Mouse (Mus musculus) right cerebral cortex, postnatal 14 days (tissue): ENCODE data around the gene Mmp10.

Source experiments
- DNase-seq: peaks from one replicate; pipeline ENCODE4 v3.0.0; 2022

The Mmp10 gene

GRCm38 (mm10) chr9:7502051-7502450 lies at the start of gene Mmp10:
Mmp10 (plus strand) TSS chr9:7502352.
- no peak for DNase-seq

DNA sequence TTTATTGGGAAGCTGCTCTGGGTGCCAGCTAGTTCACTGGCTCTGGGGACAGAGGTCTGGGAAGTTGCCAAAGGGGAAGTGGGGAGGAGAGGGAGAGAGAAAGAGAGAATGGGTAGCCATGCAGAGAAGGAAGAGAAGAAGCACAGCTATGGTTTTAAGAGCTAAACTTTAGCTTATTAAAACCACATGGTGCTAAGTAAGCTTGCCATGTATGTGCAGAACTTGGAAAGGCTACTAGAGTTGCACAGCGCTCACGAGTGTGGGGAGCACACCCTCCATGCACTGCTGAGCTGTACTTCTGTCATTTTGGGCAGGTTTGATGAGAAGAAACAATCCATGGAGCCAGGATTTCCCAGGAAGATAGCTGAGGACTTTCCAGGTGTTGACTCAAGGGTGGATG lies 48.9 kb upstream of the Mmp10 start:
- no peak for DNase-seq

DNA sequence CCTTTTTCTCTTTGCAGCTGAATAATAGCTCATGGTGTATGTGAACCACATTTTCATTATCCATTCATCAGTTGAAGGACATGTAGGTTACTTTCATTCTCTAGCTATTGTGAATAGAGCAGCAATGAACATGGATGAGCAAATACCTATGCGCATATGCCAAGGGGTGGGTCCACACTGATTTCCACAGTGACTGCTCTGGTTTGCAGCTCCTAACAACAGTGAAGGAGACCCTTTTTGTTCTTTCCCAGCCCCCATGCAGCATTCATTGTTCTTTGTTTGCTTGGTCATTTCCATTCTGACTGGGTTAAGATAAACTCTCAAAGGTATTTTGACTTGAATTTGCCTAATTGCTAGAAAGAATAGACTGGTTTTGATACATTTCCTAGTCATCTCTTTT lies 31.9 kb upstream of the Mmp10 start:
- no peak for DNase-seq

DNA sequence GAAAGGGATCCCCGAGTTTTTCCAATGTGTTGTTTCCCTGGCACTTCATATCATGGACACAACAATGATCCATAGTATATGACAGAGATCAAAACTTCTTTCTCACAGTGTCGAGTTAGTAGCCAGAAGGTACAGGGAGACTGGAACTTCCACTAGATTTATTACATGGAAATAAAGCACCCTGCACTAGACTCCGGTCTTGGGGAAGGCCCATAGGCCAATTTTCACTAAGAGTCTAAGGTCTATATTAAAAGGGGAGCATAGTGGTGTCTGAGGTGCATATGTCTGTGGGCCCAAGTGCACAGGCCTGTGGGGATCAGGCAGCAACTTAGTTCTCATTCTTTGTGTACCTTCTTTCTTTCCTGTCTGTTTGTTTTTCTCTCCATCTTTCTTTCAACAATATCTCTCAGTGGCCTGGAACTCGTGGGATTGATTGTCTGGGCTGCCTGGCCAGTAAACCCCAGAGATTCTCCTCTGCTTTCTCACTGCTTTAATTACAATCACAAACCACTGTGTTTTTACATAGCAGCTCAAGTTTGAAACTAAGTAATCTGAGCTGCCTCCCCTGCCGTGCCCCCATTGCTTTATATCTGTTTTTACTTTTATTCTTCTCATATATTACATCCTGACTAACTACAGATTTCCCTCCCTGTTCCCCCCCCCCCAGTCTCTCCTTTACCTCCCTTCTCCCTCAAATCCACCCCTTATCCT lies 18.3 kb upstream of the Mmp10 start:
- DNase-seq, result no peak

- DNase-seq, result no peak
These were observed 1.0 kb upstream of the Mmp10 start for GRCm38 (mm10) chr9:7501138-7501537.

DNA sequence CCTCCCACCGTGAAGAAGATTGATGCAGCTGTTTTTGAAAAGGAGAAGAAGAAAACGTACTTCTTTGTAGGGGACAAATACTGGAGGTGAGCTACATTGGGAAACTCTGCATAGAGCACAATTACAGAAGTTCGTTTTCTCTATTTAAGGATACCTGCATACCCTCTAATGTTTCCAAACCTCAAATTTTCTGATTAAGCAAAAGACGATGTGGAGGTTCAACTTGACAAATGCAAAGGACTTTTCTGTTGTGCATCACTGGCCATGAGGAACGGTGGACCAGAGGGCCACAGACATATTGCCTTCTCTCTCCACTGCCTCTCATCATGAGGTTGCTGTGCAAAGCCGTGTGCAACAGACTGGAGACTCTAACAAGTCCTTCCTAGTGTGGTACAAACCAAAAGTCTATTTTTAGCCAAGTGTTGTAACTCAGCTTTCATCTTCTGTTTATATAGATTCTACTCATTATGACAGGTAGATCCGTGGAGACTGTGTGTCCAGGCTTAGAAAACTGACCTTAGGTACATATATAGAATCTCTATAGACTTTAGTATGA lies 5.2 kb downstream of the Mmp10 start:
- no peak for DNase-seq

DNA sequence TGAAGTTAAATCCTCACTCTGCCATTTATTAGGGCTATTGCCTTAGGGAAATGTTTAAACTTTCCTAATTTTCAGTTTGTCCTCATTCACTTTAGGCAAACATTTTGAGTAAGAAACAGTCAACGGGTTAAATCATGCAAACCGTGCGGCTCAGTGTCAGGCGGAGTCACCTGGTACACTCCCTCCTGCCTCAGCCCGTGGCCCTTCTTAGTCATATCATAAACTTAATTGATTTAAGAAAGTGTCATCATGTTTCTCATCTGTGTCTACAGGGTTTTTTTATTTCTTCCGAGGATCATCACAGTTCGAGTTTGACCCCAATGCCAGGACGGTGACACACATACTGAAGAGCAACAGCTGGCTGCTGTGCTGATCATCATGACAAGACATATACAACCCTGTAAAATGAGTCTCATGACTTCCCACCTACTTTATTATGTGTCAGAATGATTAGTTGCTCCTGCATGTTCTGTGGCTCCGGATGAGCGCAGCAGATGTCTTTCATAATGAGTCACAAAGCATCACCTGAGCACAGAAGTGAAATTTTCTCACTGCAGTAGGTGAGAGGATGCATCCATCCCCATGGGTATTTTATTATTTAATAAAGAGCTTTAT lies 7.6 kb downstream of the Mmp10 start:
- DNase-seq, result no peak

DNA sequence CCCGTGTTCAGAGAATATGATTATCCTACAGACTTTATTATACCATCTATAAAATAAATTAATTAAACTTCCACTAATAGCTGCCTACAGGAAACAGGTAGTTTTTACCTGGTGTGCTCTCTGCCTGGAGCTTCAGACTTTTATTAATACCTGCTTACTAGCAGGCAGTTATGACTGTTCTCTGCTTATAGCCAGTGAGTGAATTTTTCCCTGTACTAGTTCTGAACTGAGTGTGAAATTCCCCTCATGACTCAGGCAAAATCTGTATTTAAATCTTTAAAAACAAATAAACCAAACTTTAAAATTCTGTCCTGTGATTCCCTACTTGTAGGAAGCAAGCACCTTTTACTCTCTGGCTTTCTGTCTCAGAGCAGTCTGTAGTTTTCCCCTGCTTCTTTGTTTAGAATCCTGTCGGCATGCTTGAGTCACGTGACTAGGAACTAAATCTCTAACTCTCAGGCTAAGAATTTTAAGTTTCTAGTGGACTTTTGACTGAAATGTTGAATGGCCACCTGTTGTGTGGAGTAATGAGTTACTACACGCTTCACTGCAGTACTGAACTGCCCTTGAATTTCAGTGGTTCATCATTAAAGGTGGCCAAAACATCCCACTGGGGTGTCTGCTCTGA lies 15.9 kb downstream of the Mmp10 start:
- DNase-seq, result no peak

DNA sequence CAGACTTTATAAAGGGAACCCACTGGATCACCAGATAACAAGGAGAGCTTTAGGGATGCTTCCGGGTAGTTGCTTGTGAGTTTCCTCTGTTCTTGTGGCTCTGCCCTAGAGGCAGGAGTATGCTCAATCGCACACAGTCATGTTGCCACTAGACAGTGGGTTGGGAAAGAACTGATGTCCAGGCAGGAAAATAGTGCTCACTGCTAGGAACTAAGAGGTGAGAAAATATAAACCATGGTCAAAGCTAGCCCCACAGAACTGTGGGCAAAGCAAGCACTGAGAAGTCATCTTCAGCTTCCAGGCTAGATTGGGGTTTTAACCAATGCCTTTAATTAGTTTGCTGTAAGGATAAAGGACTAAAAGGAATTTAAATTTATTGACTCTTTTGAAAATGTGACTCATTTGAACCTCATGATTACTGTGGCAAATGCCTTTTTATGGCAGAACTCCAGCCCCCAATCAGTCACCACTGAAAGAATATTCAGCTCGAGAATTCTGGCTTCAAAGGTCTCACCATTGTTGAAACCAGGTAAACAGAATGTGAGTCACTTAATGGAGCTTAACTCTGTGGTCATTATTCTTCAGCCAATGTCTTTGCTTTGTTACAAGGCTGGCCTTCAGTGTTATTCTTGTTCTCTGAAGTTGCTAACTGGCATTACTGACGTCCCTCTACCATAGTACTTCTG lies 24.2 kb downstream of the Mmp10 start:
- no peak for DNase-seq

- DNase-seq, result no peak
These were observed 40.6 kb downstream of the Mmp10 start for GRCm38 (mm10) chr9:7542763-7543162.

DNA sequence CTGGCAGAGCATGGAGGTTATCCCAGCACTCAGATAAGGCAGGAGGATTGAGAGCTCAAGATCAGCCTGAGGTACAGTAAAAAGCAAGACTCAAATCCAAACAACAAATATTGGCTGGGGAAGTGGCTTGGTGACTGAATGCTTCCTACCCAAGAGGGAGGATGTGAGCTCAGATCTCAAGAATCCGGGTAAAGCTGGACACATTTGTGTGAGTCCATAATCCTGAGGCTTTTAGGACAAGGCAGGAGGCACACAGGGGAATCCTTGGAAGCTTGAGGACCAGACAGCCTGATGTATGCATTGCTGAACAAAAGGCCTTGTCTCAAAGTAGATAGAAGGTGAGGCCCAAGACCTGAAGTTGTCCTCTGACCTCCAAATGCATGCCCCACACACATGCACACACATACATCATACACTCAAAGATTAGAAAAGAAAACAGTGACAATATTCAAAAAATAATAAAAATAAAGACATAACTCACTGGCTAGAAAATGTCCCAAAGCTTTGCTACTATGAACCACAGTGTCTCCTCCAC lies 42.8 kb downstream of the Mmp10 start:
- DNase-seq, result no peak

DNA sequence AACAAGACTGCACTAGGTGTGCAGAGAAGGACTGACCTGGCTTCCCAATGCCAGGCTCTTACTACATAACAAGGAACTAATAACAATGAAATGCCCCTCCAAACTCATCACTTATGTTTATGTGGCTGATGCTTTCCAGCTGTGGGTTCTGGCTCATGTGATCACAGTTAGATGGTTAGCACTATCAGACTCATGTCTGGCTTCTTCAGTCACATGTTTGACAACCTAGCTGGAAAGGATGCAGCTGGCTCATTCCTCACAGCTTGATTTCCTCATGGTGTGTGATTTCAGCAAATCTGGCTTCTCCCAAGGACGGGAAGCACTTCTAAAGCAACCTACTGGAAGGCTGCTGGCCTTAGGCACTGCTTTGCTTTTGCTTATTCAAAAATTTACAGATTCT lies 43.3 kb downstream of the Mmp10 start:
- no peak for DNase-seq

- no peak for DNase-seq
These were observed 43.8 kb downstream of the Mmp10 start for GRCm38 (mm10) chr9:7545920-7546319.

- DNase-seq, result no peak
These were observed 49.8 kb downstream of the Mmp10 start for GRCm38 (mm10) chr9:7551943-7552342.

DNA sequence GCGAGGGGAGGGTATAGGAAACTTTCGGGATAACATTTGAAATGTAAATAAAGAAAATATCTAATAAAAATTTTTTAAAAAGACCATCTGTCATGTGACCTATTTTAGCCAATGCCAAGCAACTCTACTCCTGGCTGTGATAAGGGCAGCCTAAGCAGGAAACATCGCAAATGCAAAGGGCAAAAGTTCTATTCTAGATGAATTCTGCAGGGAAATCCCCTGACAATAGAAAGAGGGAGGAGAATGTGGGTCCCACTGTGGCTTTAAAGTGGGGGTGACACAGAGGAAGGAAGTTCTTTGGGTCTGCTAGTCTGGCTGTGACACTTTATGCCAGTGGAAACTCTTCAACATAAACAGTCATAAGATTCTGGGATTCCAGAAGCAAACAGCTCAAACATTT lies 51.4 kb downstream of the Mmp10 start:
- DNase-seq, result no peak

DNA sequence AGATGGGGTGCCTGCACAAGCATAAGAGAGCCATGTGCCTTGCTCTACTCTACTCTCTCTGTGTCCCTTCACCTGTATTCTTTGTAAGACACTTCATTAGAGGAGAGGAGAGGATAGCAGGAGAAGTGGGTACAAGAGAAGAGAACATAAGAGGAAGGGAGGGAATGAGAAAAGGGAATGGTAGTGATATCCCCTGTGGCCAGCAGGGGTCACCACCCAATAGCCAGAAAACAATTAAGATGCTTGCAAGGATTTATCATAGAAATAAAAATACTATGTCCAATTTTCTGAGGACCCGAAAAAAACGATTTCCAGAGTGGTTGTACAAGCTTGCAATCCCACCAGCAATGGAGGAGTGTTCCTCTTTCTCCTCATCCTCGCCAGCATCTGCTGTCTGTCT lies 52.2 kb downstream of the Mmp10 start:
- DNase-seq, result no peak

DNA sequence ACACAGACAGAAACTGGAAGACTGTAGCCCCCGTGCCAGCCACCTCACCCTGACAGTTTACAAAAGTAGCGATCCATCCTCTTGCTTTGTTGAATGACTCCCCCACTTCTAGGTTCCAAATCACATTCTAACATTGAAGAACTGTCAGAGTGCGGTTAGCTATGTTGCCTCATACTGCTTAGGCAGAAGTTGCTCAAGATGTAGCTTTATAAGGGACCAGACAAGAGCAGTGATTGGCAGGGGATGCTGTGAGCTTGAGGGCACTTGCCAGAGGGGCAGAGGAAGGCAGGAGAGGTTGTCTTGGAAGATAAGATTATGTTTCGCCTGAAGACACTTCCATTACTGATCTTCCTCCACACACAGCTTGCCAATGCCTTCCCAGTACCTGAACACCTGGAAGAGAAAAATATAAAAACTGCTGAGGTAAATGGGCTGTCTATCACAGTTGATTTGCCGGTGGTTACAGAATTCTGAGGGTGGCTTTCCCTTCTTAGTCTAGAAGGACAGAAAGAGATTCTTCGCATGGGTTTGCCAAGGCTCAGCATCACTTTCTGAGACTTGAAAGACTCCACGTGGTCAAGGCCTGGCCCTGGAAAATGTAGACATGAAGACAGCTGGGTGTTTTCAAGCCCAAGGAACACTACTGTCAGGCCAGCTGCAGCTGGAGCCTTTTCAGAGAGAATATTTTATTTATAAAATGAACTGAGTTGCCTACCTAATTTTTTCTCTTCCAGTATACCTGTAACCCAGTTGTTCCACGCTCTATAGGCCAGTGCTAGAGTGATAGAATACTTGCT lies 56.3 kb downstream of the Mmp10 start, which contains the start of gene Mmp8:
TSS of gene Mmp8 (plus strand) at position 236 of the 797 bp plus-strand sequence.
- DNase-seq, result no peak
